Mouse (Mus musculus): ENCODE results near the gene Fgfr2.
A peak's percentile ranks its signal among the peaks of the same experiment; 100 is the strongest.

Gene Fgfr2

DNA sequence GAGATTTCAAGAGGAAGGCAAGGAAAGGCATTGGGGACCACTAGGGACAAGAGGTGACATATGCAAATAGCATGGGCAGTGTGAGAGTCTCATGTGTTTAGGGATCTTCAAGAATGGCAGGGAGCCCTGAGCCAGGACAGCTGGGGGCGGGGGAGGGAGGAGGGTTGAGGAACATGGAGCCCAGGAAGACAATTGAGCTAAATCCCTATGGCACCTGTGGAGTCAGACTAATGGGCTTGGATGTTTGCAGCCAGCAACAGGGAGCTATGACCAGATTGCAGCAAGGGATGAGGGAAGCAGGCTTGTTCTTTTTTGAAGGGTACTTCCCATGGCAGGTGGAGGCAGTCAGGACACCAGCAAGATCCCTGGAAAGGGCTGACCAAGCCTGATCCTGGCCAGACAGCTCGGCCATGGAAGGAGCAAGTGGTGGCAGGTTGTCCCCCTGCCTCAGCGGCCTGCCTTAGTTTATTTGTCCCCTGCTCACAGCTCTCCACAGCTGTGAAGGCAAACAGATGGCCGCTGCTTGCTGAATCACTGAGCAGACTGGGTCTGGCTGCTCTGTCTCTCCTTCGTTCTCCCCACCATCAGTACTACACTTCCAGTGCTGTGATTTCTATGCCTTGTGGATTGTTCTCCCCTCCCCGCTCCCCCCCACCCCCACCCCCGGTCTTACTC lies 737.6 kb downstream of the Fgfr2 start:
- no peak for DNase-seq

DNA sequence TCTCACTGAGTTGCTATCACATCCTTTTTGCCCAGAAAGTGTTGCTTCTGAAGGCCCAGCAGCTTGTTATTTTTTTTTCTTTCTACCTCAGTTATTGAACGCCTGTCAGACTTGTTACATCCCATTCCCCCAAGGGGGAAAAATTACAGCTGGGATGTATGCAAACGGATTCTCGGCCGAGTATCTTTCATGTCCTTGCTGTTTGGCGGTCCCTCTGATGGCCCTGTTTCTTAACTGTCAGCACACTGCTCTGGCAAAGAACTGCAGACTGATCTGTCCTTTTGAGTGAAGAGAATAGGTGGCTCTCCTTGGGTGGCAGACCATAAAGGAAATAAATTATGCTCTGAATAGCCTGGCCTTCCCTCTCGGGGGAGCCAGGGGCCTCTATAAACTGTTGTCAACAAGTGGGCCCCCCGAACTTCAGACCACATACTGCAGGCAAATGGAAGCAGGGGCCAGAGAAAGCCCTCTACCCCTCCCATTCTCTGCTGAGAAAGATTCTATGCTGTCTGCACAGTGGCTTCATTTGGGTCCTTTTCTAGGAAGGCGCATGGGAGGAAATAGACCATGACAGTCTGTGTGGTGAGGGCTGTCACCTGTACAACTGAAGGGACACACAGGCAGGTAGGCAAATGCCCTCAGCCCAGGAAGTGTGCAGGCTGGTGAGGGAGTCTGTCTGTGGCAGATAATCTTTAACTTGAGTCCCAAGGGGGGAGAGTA lies 738.3 kb downstream of the Fgfr2 start:
- DNase-seq: no peak

DNA sequence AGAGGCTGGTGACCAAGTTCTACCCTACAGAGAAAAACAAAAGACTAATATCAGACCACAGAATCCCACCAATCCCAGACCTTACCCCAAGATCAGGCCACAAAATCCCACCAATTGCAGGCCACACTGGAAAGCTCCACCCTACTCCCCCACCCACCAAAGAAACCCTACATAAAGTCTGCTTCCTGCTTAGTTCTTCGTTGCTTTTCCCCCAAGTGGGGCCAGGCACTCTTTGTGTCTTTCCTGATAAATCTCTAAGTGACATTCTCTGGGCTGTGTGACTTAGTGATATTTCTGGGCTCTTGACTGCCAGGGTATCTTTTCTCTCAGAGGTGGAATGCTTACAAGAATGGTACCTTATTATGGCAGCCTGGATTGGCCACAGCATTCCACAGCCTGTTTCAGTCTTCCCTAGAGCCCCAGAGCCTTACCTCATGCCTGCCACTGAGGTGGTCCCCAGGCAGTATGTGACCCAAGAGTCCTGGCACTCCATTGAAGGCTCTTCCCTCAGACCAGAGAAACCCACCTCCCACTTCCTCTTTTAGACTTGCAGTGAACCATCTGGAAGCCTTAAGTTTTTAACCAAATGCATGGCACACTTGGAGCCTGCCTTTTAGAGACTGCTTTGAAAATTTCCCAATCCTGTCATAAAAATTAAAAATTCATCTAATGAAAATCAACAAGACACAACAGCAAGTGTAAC lies 742.4 kb downstream of the Fgfr2 start:
- DNase-seq: no peak

DNA sequence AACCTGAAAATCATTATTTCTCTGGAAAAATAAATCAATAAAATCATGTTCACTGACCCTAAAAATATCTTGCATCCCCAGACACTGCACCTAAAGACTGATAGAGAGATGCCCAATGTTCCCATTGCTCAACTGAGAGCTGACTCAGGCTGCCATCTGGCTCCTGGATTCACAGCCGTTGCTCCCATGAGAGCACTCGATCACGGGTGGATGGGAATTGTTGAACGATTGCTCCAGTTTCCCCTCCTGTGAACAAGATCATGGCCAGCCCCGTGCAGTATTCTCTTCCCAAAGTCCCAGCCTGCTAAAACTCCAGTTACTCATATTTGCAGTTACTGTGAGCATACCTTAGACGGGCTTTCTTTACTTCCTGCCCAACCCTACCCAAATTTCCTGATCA lies 745.2 kb downstream of the Fgfr2 start:
- no peak for DNase-seq

DNA sequence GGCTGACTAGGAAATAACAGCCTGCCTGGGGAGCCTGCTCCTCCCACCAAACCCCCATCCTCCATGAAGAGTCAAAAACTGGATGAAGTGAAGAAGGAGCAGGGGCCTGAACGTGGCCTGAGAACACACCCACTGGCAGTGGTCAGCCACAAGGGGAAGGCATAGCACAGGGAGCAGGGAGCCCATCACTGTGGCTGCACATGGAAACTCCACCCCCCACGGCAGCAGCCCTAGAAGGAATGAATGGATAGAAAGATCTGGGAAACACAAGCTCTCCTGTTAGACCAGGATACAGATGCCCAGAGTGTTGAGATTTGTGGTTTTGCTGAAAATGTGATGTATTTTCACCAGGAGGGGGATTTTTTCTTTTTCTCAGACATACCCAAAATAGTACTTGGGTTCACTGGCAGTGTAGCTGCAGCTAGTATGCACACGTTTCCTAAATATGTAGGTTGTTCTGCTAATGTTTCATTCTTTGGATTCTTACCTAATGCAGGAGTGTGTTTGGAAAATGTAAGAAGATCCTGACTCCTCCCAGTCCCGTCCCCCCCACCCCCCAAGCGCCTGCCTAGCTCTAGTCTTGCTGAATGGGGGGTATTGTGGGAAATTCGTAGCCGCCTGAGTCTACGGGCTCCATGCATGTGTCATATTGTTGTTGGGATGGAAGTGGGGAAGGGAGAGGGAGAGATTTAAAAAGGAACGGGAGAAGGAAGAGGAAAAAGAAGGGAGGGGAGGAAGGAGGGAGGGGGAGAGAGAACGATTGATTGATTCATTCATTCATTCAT lies 749.4 kb downstream of the Fgfr2 start:
- DNase-seq: no peak

DNA sequence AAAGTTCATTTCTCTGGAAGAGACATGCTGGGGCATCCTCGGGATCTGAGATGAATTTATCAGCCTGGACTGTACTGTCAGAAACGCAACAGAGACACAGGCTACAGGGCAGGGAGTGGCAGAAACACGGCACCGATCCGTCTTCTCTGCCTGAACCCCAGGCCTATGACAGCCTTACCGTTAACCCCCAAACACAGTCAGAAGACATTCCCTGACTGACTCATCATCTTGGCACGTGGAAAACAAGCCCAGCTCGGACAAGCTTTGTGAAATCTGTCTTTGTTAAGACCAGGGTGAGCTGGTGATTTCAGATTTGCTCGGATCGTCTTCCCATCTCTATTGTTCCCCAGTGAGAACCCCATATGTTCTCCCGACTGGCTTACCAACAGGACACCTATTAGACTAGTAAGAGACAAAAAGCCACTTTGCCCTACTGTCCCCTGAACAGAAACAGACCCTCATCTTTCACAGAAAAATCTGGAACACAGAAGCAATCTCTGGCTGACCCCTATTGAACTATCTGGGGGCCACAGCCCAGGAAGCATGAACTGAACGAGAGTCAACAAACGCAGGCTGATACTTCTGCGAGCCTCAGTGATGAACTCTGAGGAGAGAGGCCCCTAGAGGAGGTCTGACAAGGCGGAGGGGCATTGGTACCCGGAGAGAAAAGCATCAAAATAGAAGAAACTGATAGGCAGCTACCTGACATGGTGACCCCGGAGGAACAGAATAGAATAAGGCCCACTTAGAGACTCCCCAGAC lies 750.2 kb downstream of the Fgfr2 start:
- DNase-seq: no peak

DNA sequence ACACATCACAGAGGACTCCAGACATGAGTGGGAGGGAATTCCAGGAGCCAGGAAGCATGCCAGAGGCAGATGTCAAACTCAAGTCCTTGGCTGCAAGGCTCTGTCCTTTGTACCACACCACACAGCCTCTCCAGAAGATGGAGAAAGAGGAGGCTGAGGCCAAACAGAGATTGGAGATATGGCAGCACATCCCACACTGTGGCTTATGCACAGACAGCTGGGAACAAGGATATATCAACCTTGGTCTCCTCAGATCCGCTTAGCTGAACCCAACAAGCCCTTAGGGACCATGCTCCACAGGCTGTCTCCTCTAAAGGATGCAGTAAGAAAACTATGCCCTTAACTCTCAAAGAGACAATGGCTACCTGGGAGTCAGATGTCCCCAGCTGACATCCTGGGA lies 751.3 kb downstream of the Fgfr2 start:
- DNase-seq: no peak

DNA sequence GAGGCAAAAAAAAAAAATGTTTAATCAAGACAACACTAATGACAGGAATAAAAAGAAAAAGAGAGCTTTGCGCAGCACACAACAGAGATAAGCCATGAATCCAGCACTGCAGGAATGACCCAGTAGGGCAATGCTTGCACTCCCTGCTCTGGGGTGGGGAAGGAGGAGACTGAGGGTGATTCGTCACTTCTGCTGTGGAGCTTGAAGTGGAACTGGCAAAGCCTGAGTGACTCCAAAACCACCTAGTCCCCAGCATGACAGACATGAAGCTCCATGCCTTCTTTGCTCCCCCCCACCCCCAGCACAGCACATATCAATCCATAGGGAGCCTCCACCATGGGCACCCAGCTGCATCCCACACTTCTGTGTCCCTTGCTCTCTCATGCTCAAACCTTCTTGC lies 753.4 kb downstream of the Fgfr2 start:
- no peak for DNase-seq

DNA sequence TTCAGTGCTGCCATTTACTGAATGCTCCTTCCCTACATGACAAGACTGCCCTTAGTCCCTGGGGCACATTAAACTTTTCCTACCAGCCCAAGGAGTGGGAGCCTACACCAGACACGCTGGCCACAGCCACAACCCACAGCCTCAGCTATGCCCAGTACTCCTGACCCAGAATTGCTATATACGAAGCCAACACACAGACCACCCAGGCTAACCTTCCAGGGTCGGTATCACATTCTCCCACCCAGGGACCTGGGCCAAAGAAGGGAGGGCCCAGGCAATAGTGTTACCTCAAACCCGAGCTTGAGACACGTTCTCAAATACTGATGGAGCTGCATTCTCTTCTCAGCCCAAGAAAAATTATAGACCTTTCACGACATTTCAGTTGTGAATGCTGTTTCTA lies 754.3 kb downstream of the Fgfr2 start:
- no peak for DNase-seq

DNA sequence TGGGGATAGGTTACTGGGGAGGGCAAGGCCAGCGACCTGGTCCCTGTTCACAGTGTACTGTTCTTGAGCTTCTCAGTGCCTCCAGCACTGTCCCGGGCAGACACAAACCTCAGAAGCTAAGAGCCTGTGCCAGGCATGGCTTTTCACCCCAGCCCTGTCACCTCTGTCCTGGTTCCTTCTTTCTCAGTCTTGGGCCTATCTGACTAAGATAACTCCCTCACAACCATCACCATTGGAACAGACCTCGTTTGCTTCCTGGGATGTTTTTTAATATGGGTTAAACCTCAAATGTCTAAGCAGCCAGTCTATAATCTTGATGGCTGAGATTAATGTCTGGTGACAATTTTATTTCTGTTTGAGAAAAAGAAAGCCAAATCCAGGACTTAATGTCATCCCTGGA lies 755.8 kb downstream of the Fgfr2 start:
- DNase-seq: no peak

DNA sequence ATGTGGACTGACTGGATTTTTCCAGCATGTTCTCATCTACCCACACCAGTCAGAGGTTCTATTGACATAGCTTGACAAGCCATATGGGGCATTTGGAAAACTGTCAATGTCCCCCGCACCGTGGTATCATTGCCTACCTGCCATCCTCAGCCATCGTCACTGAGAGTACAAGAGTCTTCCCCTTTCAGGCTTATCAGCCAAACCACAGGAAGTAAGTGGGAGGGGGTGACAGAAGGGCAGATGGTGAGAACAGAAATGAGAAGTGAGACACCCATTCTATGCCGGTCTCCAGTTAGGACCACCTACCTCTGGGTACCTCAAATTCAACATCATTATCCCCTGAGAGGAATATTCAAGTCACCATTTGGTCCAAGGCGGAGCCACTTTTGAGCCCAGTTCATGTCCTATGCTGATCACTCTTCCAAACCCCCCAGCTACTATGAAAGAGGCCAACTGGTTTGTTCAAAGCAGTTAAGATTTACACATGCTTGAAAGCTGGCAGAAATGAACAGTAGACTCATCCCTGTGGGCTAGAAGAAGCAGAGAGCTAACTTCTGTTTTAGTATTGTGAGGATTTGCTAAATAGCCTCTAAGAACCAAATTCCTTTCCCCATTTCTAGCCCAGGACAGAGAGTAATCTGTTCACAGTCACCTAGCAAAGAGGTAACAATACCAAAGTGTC lies 757.3 kb downstream of the Fgfr2 start:
- no peak for DNase-seq

DNA sequence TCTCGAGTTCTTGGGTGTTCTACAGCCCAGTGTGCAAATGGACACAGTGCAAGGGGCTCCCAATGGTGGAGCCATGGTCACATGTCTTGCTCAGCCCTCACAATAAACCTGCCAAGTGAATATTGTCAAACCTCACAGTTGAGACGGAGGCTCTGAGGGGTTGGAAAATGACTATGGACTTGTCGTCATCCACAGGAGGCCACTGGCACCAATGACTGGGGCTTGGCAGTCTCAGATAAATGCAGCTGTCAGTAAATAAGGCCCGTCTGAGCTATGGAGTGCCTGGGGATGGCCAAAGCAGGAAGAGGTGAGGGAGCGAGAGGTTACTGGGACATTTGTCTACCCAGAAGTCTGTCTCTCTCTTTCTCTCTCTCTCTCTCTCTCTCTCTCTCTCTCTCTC lies 758.0 kb downstream of the Fgfr2 start:
- DNase-seq: no peak

DNA sequence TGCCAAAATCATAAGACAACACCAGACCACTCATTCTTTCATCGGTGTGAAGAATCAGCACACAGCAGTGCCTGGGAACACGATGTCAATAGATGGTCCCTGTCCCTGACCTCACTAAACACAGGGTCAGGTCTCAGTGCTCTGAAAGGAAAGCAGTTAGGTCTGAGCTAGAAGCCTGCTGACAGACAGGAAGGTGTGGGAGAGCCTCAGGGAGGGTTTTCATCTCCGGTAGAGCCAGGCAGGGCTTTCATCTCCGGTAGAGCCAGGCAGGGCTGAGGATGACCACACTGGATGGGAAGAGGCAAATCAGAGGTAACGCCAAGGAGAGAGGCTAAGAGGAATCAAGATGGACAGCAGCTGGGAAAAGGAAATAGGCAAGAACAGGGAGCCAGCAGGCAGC lies 758.6 kb downstream of the Fgfr2 start:
- DNase-seq: no peak

DNA sequence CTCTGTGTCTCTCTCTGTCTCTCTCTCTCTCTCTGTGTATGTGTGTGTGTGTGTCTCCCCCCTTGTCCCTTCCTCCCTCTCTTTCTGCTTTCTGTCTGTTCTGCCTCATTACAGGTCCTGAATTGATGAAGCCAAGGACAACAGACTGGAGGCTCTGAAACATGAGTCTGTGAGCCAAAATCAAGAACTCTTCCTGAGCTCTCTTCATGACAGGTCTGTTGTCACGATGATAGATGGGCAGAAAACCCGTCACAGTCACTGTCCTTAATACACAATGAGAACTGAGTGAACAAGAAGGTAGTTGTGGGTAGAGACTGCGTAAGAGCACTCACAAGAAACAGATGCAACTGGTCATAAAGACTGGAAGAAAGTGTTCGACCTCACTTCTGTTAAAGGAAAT lies 762.8 kb downstream of the Fgfr2 start:
- no peak for DNase-seq

DNA sequence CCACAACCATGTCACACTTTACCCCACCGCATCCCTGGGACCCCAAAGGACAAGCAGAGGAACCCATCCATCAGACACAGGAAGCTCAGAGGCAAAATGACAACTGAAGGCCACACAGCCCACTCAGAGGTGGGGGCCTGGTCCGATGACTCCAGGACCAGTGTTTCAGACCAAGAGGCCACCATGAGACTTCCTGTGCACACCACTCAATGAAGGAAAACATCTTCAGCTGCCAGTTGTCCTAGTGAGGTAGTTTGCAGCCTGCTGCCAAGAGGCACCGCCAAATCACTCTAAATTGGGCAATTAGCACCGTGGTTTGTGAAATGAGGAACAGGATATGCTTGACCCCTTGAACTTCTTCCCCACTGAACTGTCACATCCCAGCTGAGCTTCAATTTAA lies 764.4 kb downstream of the Fgfr2 start:
- DNase-seq: peak; percentile 27

DNA sequence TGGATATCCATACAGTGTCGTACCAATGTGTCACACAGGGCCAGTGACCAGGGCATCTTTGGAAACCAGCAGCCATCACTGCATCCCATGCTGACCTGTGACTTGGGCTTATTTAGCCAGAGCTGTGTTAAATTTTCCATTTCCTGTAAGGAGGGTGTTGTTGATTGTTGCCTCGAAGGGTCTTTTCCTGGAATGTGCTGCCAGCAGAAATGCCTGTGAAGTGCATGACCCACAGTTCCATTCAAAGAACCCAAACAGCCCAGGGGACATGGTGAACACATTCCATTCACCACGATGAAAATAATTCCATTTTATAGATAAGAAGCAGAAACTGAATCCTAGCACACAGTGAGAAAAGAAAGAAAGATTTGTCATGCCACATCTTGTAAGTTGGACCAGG lies 764.9 kb downstream of the Fgfr2 start:
- DNase-seq: no peak

DNA sequence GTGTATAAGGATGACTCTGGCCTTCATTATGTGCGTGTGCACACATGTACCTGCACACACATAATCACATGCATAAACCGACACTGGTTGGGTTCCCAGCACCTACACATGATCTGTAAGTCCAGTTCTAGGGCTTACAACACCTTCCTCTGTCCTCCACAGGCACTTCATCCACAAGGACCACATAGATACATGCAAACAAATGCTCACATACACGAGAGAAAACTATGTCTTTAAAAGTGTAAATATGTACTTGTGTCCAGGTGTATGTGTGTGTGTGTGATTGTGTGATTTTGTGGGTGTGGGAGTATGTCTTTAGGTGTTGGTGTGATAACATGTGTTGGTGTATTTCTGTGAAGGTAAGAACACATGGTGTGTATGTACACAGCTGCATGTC lies 765.3 kb downstream of the Fgfr2 start:
- DNase-seq: no peak

DNA sequence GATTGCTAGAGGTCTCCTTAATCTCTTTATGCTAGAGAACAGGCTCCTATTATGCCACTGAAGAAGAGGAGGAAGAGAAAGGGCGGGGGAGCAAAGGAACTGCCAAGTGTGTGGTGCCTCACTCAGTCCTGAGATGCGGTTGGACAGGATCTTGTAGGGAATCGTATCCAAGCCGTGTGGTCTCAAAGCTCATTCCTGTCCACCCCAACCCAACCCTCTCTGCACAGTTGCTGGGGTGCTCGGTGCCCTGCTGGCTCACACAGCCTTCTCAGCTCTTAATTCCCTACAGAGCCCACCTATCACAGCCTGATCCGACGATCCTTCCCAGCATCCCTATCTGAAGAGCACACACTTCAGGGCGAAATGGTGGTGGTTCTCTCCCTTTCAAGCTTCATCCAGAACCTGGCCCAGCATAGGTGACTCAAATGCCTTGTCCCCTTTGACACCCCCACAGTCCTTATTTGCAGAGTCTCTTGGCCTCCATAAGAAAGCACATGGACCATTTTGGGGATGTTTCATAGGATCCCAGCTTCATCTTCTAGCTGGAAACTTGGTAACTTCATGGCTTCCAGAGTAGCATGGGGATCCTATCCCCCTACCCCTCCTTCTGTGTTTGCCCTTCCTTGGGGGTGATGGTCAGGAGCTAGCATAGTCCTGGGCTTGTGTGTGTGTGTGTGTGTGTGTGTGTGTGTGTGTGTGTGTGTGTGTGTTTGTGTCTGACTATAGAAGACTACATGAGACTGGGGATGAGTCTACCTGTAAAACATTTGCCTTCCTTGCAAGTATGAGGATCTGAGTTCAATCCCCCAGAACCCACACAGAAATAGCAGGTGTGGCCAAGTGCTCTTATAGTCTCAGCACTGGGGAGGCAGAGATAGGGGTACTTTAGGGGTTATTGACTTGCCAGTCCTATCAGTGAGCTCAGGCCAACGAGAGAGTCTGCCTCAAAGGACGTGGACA lies 766.0 kb downstream of the Fgfr2 start:
- DNase-seq: no peak

DNA sequence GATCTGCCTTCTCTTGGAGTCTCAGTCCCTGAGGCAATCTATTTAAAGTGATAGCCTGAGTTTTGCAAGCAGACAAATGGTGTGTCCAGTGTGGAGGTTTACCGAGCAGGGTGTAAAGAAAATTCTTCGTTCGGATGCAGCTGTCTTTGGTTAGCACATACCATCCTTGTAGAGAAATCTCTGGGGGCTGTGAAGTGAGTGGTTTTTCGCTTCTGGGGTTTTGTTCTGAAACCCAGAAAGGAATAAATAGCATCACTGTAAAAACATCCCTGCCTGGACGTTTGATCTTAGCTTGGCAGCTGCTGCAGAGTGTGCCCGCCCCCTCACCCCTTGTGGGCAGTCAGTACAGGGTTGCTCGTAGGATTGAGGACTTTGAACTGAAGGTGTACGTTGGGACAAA lies 767.0 kb downstream of the Fgfr2 start:
- DNase-seq: no peak

DNA sequence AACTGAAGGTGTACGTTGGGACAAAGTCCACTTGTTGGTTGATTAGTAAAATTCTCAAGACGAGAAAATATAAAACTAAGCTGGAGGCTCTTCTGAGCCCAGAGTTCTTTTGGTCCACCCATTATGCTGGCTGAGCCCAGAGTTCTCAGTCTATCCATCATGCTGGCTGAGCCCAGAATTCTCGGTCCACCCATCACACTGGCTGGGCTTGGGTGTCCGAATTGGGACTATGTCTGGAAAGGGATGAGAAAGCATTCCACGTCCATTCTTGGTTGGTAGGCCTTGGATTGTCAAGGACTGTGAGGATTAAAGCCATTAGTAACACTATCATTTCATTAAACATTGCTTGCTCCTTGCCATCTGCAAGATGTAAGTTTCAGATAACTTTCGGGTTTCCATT lies 767.4 kb downstream of the Fgfr2 start:
- peak; percentile 36 for DNase-seq

DNA sequence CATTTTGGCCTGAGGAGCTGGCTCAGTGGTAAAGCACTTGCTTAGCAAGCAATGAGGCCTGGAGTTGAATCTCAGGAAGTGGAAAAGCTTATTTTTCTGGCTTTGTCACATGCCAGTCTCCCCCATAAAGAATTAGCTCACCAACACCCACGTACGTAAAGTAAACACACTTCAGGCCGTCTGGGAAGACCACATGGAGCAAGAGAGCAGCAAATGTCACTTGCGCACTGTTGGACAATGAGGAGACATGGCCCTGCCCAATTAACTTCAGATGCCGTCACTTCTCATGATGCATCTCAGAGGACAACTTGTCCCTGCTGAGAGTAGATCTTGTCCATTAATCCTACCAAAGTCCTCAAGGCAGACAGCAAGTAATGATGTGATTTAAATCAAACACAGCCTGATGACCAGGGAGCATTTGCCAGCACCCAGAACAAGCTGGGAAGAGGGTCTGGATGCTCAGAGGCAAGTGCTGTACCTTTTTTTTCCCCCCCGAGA lies 774.0 kb downstream of the Fgfr2 start:
- no peak for DNase-seq
